Mouse (Mus musculus): ENCODE measurements around the gene Trim68. TPM values are rescaled to one million over a fixed set of nuclear protein-coding genes. Genes with fewer than 3 reads are reported as not detected.
"Not testable (repeated sequence)": the region's sequence is repeated elsewhere in the genome, so short reads cannot be mapped to it uniquely, and the experiment has no call there.

Trim68 gene
- polyA plus RNA-seq, 1 experiment from 2014 or later: 9.8 TPM

GRCm38 (mm10) chr7:102644945-102645344 is 42.2 kb downstream of the Trim68 start:
- H3K4me3 ChIP-seq (replicated peaks); H3K27ac ChIP-seq; H3K4me2 ChIP-seq; H3K4me1 ChIP-seq; ATAC-seq (ENCODE audit: low FRiP score); H3K9ac ChIP-seq; H3K36me3 ChIP-seq (replicated peaks); H3K27me3 ChIP-seq; H3K9me3 ChIP-seq: not testable (repeated sequence)
- WGBS: 90% methylated on average over 4 of the region's 4 CpGs

GRCm38 (mm10) chr7:102638132-102638531 is 49.0 kb downstream of the Trim68 start, which contains the start of gene Olfr554:
Gene Olfr554 (plus strand): TSS chr7:102638432.
- ATAC-seq (ENCODE audit: low FRiP score): no peak
- Histone ChIP-seq H3K9me3 (no peaks in the 10 kb centered on the region), H3K4me2 (no peak within 1 kb of the TSS), H3K4me3 (replicated peaks) (no peak within 1 kb of the TSS), H3K4me1 (no peaks in the 10 kb centered on the region), H3K9ac (no peak within 1 kb of the TSS), H3K27me3 (no peaks in the 10 kb centered on the region), H3K27ac (no peak within 1 kb of the TSS), H3K36me3 (replicated peaks) (no peaks in the 10 kb centered on the region)
- WGBS: 78% methylated on average over 1 of the region's 1 CpGs

DNA sequence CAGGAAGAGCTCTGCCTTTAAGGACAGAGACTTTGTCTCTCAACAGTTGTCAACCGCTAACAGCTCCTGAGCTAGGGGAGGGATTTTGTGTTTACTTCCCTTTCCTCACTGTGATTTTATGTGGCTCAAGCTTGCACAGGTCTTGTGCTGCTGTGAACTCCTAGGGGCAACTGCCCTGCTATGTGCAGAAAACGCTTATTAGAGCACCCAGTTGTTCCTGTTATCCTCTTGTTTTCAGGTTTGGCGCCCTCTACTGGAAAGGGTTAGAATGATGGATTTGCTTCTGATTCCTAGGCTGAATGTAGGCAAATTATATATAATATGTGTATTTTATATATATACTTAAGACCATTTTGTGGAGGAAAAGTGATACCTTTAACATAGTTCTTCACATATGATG is 50.5 kb downstream of the Trim68 start:
- H3K9ac ChIP-seq: no peak overlapping the region
- no peaks in the 10 kb centered on the region for H3K36me3 ChIP-seq (replicated peaks)
- no peak for ATAC-seq (ENCODE audit: low FRiP score)
- H3K4me3 ChIP-seq (replicated peaks): no peak overlapping the region
- H3K27ac ChIP-seq: no peak overlapping the region
- no peaks in the 10 kb centered on the region for H3K9me3 ChIP-seq
- H3K4me1 ChIP-seq: no peaks in the 10 kb centered on the region
- 40% methylated on average over 3 of the region's 3 CpGs for WGBS
- no peak overlapping the region for H3K4me2 ChIP-seq
- H3K27me3 ChIP-seq: no peaks in the 10 kb centered on the region

Other genes with a start within 250 kb of the Trim68 start
- gene Rrm1, start 245.6 kb downstream of the Trim68 start, polyA plus RNA-seq (2016; fragmentation: Nextera tagmentation; extraction: Ambion mirVana): 203 and 216 TPM in 2 replicates
- 0.45 and 0.89 TPM in 2 replicates for gene Olfr543, start 205.6 kb downstream of the Trim68 start, polyA plus RNA-seq (2016; fragmentation: Nextera tagmentation; extraction: Ambion mirVana)
- gene Olfr544, start 199.0 kb downstream of the Trim68 start, polyA plus RNA-seq (2016; fragmentation: Nextera tagmentation; extraction: Ambion mirVana): 0.10 and 0.14 TPM in 2 replicates
- 0.32 TPM in 1 of 2 replicates, not detected in the other for gene Olfr545, start 187.8 kb downstream of the Trim68 start, polyA plus RNA-seq (2016; fragmentation: Nextera tagmentation; extraction: Ambion mirVana)
- not detected in 2 replicates for gene Olfr547, start 152.6 kb downstream of the Trim68 start, polyA plus RNA-seq (2016; fragmentation: Nextera tagmentation; extraction: Ambion mirVana)
- not detected in 2 replicates for gene Olfr548-ps1, start 146.4 kb downstream of the Trim68 start, polyA plus RNA-seq (2016; fragmentation: Nextera tagmentation; extraction: Ambion mirVana)
- not detected in 2 replicates for gene Olfr549, start 137.5 kb downstream of the Trim68 start, polyA plus RNA-seq (2016; fragmentation: Nextera tagmentation; extraction: Ambion mirVana)
- 0.14 and 0.21 TPM in 2 replicates for gene Trim21, start 121.8 kb downstream of the Trim68 start, polyA plus RNA-seq (2016; fragmentation: Nextera tagmentation; extraction: Ambion mirVana)
- gene Olfr550, start 115.9 kb downstream of the Trim68 start, polyA plus RNA-seq (2016; fragmentation: Nextera tagmentation; extraction: Ambion mirVana): 0.19 TPM in 1 of 2 replicates, not detected in the other
- not detected in 2 replicates for gene Olfr551, start 95.4 kb downstream of the Trim68 start, polyA plus RNA-seq (2016; fragmentation: Nextera tagmentation; extraction: Ambion mirVana)
- gene Olfr552, start 89.6 kb downstream of the Trim68 start, polyA plus RNA-seq (2016; fragmentation: Nextera tagmentation; extraction: Ambion mirVana): not detected in 2 replicates
- gene Olfr553, start 69.1 kb downstream of the Trim68 start, polyA plus RNA-seq (2016; fragmentation: Nextera tagmentation; extraction: Ambion mirVana): not detected in 2 replicates
- gene Olfr554, start 48.9 kb downstream of the Trim68 start, polyA plus RNA-seq (2016; fragmentation: Nextera tagmentation; extraction: Ambion mirVana): not detected in 2 replicates
- gene Olfr555, start 28.5 kb downstream of the Trim68 start, polyA plus RNA-seq (2016; fragmentation: Nextera tagmentation; extraction: Ambion mirVana): not detected in 2 replicates
- not detected in 2 replicates for gene Olfr556, start 22.4 kb downstream of the Trim68 start, polyA plus RNA-seq (2016; fragmentation: Nextera tagmentation; extraction: Ambion mirVana)
- gene Olfr557, start 8.6 kb upstream of the Trim68 start, polyA plus RNA-seq (2016; fragmentation: Nextera tagmentation; extraction: Ambion mirVana): not detected in 2 replicates
- not detected in 2 replicates for gene Olfr558, start 14.9 kb upstream of the Trim68 start, polyA plus RNA-seq (2016; fragmentation: Nextera tagmentation; extraction: Ambion mirVana)
- gene Olfr33, start 31.7 kb upstream of the Trim68 start, polyA plus RNA-seq (2016; fragmentation: Nextera tagmentation; extraction: Ambion mirVana): not detected in 2 replicates
- not detected in 2 replicates for gene Olfr559, start 40.2 kb upstream of the Trim68 start, polyA plus RNA-seq (2016; fragmentation: Nextera tagmentation; extraction: Ambion mirVana)
- not detected in 2 replicates for gene Olfr560, start 72.0 kb upstream of the Trim68 start, polyA plus RNA-seq (2016; fragmentation: Nextera tagmentation; extraction: Ambion mirVana)
- gene Olfr78, start 72.1 kb upstream of the Trim68 start, polyA plus RNA-seq (2016; fragmentation: Nextera tagmentation; extraction: Ambion mirVana): 0.10 TPM in 1 of 2 replicates, not detected in the other
- gene Olfr561, start 83.9 kb upstream of the Trim68 start, polyA plus RNA-seq (2016; fragmentation: Nextera tagmentation; extraction: Ambion mirVana): not detected in 2 replicates
- gene Olfr564, start 116.2 kb upstream of the Trim68 start, polyA plus RNA-seq (2016; fragmentation: Nextera tagmentation; extraction: Ambion mirVana): not detected in 2 replicates
- gene Olfr566, start 171.4 kb upstream of the Trim68 start, polyA plus RNA-seq (2016; fragmentation: Nextera tagmentation; extraction: Ambion mirVana): not detected in 2 replicates
- gene Olfr568, start 189.8 kb upstream of the Trim68 start, polyA plus RNA-seq (2016; fragmentation: Nextera tagmentation; extraction: Ambion mirVana): not detected in 2 replicates
- not detected in 2 replicates for gene Olfr569, start 203.6 kb upstream of the Trim68 start, polyA plus RNA-seq (2016; fragmentation: Nextera tagmentation; extraction: Ambion mirVana)
- not detected in 2 replicates for gene Olfr570, start 207.2 kb upstream of the Trim68 start, polyA plus RNA-seq (2016; fragmentation: Nextera tagmentation; extraction: Ambion mirVana)
- 0.12 and 0.13 TPM in 2 replicates for gene Olfr571, start 230.2 kb upstream of the Trim68 start, polyA plus RNA-seq (2016; fragmentation: Nextera tagmentation; extraction: Ambion mirVana)
- gene Olfr572, start 237.1 kb upstream of the Trim68 start, polyA plus RNA-seq (2016; fragmentation: Nextera tagmentation; extraction: Ambion mirVana): not detected in 2 replicates